Mouse (Mus musculus) hindbrain, embryonic 15.5 days (tissue): ENCODE results near the gene Arl2. TPM values are rescaled to one million over a fixed set of nuclear protein-coding genes. Genes with fewer than 3 reads are reported as not detected.
A peak's percentile ranks its signal among the peaks of the same experiment; 100 is the strongest.

Source experiments
- ATAC-seq: fragments of 200-750 bp; cut with Nextera tagmentation; 2 replicates; pipeline ENCODE4 v1.8.0; 2017; ENCODE audit warnings: low read depth, moderate number of reproducible peaks, moderate TSS enrichment; ENCODE audit not compliant: low FRiP score
- H3K27ac ChIP-seq: fragments of 300-500 bp; sonication (generic); replicated peaks from 2 replicates; pipeline ENCODE4 v1.5.1; 2015; ENCODE audit warnings: mild to moderate bottlenecking, inconsistent platforms
- H3K27me3 ChIP-seq: fragments of 300-500 bp; sonication (generic); 2 replicates; pipeline ENCODE4 v1.6.1; 2015; ENCODE audit warnings: control low read depth, inconsistent platforms
- H3K36me3 ChIP-seq: fragments of 300-500 bp; sonication (generic); 2 replicates; pipeline ENCODE4 v1.6.1; 2015; ENCODE audit warnings: control low read depth, inconsistent platforms
- H3K4me1 ChIP-seq: fragments of 300-500 bp; sonication (generic); replicated peaks from 2 replicates; pipeline ENCODE4 v1.6.1; 2015; ENCODE audit warnings: control low read depth, inconsistent platforms
- H3K4me2 ChIP-seq: fragments of 300-500 bp; sonication (generic); 2 replicates; pipeline ENCODE4 v1.6.1; 2015; ENCODE audit warnings: moderate library complexity, mild to moderate bottlenecking, inconsistent platforms
- H3K4me3 ChIP-seq: fragments of 300-500 bp; sonication (generic); 2 replicates; pipeline ENCODE4 v1.5.1; 2015; ENCODE audit warnings: mild to moderate bottlenecking, inconsistent platforms
- H3K9ac ChIP-seq: fragments of 300-500 bp; sonication (generic); 2 replicates; pipeline ENCODE4 v1.6.1; 2015; ENCODE audit warnings: inconsistent platforms
- H3K9me3 ChIP-seq: fragments of 300-500 bp; sonication (generic); 2 replicates; pipeline ENCODE4 v1.6.1; 2016; ENCODE audit warnings: control low read depth, inconsistent platforms
- WGBS: fragments of 180-500 bp; shearing (Covaris S2); methylation state at CpG from one replicate; pipeline ENCODE4 v1.1.7; 2015; 5-methylcytosine and 5-hydroxymethylcytosine counted together
- polyA plus RNA-seq: library from polyadenylated mRNA; unstranded; fragments of >200 nt; fragmentation: Nextera tagmentation; extraction: Ambion mirVana; gene quantifications from 2 replicates; pipeline ENCODE4 v1.2.1, GENCODE M21; 2015

Arl2 gene
- polyA plus RNA-seq = 141 and 147 TPM in 2 replicates

DNA sequence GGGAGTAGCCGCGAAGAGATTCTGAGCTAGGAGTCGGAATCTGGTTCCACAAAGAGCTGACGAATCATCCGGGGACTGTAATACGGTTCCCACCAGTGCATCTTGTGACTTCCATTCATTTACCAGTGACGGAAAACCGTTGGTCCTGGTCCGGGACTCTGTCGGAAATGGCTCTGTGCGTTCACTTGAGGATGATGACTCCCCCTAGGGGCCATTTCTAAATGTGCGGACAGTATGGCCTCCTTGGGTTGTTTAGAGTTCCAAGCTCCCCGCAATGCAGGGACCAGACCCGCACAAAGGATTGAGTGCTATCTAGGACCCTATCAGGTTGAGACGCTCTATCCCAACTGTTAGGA lies at the start of gene Arl2:
Gene Arl2, minus strand, starts transcription at position 155 of the 356 bp plus-strand sequence.
- ATAC-seq = peak; percentile 86
- Histone ChIP-seq H3K4me3 (peak within 1 kb of the TSS; percentile 74), H3K27ac (peak within 1 kb of the TSS; percentile 99), H3K9ac (peak within 1 kb of the TSS; percentile 89), H3K4me1 (peaks cover 19% of the 10 kb centered on the region), H3K36me3 (peaks cover 5% of the 10 kb centered on the region; the same call in 1 of the 2 replicates), H3K4me2 (peak within 1 kb of the TSS; percentile 88), H3K9me3 (no peaks in the 10 kb centered on the region), H3K27me3 (no peaks in the 10 kb centered on the region)
- WGBS = under 1% methylated on average over 15 of the region's 15 CpGs

DNA sequence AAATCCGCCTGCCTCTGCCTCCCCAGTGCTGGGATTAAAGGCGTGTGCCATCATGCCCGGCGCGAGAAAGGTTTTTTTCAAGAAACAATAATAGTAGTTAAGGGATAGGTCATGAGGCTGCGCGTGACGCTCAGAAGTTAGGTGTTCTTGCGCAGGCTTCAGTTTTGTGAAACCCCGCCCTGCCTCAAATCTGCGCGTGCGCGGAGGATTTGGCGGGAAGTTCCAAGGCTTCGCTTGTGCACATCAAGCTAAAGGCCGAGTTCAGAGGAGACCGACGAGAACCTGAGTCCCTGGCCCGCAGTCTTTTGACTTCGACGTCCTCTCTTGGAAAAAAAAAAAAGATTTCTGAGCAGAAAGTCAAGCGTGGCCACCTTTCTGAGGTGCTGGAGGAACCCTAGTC lies 42.8 kb upstream of the Arl2 start, which contains the start of gene Majin:
Gene Majin, plus strand, starts transcription at position 258 of the 400 bp plus-strand sequence.
- H3K36me3 ChIP-seq = no peaks in the 10 kb centered on the region
- no peaks in the 10 kb centered on the region for H3K27me3 ChIP-seq
- H3K9me3 ChIP-seq = no peaks in the 10 kb centered on the region
- no peak within 1 kb of the TSS for H3K9ac ChIP-seq
- H3K4me2 ChIP-seq = no peak within 1 kb of the TSS
- H3K27ac ChIP-seq = no peak within 1 kb of the TSS
- ATAC-seq = no peak
- no peaks in the 10 kb centered on the region for H3K4me1 ChIP-seq
- H3K4me3 ChIP-seq = no peak within 1 kb of the TSS
- 89% methylated on average over 23 of the region's 23 CpGs for WGBS

DNA sequence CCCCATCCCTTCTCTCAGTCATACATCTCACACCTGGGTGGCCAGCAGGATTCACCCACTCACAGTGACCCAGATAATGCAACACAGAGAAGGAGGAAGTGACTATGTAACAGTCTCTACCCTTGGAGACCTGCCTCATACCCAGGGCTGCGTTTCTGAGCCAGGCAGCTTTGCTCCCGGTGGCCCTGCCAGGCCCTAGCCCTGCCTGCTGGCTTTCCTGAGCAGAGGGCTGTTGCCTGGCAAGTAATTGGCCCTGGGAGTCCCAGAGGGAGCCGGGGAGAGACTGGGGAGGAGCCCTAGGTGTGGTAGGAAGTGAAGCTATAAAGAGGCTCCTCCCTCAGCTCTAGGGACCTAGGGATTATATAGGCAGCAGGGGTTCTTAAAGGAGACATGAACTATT lies 41.2 kb upstream of the Arl2 start:
- H3K4me3 ChIP-seq = no peak overlapping the region
- 22% methylated on average over 3 of the region's 3 CpGs for WGBS
- H3K4me1 ChIP-seq = no peaks in the 10 kb centered on the region
- H3K27ac ChIP-seq = no peak overlapping the region
- no peak overlapping the region for H3K4me2 ChIP-seq
- ATAC-seq = no peak
- no peaks in the 10 kb centered on the region for H3K9me3 ChIP-seq
- H3K9ac ChIP-seq = no peak overlapping the region
- no peaks in the 10 kb centered on the region for H3K36me3 ChIP-seq
- H3K27me3 ChIP-seq = no peaks in the 10 kb centered on the region

DNA sequence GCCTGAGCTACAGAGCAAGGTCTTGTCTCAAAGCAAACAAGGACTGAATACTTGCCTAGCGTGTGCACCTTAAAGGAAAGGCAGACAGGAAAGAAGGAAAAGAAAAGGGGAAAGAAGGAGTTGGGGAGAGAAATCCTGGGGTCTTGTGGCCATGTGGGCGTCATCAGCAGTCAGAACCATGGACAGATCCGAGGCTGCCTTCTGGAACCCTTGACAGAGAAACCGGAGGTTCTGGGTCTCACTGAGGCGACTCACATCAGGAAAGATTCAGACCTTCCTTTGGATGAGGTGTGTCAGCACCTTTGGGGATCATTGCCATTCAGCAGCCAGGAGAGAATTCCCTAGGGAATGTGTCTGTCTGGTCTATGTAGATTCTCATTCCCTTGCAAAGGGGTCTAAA lies 40.3 kb upstream of the Arl2 start:
- H3K9ac ChIP-seq = no peak overlapping the region
- no peaks in the 10 kb centered on the region for H3K36me3 ChIP-seq
- H3K27ac ChIP-seq = no peak overlapping the region
- H3K4me3 ChIP-seq = no peak overlapping the region
- H3K4me1 ChIP-seq = no peaks in the 10 kb centered on the region
- H3K27me3 ChIP-seq = no peaks in the 10 kb centered on the region
- WGBS = 23% methylated on average over 5 of the region's 5 CpGs
- no peak overlapping the region for H3K4me2 ChIP-seq
- no peak for ATAC-seq
- H3K9me3 ChIP-seq = no peaks in the 10 kb centered on the region

DNA sequence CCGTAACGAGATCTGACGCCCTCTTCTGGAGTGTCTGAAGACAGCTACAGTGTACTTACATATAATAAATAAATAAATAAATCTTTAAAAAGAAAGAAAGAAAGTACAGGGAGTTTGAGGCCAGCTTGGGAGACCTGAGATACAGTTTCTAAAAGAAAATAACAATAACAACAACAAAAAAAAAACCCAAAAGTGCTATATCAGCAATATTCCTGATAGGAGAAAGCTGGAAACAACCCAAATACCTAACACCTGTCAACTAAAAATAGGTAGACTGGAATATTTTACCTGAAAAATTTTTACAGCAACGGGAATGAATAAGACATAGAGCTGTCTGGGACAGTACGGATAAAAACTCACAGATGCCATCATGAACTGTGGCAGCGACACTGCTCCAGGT lies 37.4 kb upstream of the Arl2 start:
- ATAC-seq = no peak
- WGBS = 92% methylated on average over 6 of the region's 6 CpGs
- no peak overlapping the region for H3K9ac ChIP-seq
- no peak overlapping the region for H3K4me2 ChIP-seq
- H3K9me3 ChIP-seq = no peaks in the 10 kb centered on the region
- no peaks in the 10 kb centered on the region for H3K27me3 ChIP-seq
- no peak overlapping the region for H3K4me3 ChIP-seq
- no peaks in the 10 kb centered on the region for H3K36me3 ChIP-seq
- H3K4me1 ChIP-seq = no peaks in the 10 kb centered on the region
- H3K27ac ChIP-seq = no peak overlapping the region

DNA sequence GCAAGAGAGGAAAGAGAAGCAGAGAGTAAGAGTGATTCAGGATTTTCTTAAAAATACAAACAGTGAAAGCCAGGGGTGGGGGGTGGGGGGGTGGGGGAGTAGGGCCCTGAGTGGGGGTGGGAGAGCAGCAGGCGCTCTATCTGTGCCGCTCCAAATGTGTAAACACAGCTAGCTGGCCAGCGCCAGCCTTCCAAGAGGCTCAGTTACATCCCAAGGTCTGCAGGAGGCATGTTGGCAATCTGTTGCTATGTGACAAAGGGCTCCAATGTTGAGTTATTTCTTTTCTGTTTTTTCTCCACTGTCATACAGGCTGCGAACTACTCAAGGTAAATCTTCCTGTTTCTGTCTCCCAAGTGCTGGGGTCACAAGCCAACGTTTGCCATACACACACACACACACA lies 33.4 kb upstream of the Arl2 start:
- 55% methylated on average over 5 of the region's 5 CpGs for WGBS
- H3K27me3 ChIP-seq = no peaks in the 10 kb centered on the region
- ATAC-seq = no peak
- H3K27ac ChIP-seq = no peak overlapping the region
- no peaks in the 10 kb centered on the region for H3K9me3 ChIP-seq
- no peaks in the 10 kb centered on the region for H3K36me3 ChIP-seq
- H3K9ac ChIP-seq = no peak overlapping the region
- no peaks in the 10 kb centered on the region for H3K4me1 ChIP-seq
- no peak overlapping the region for H3K4me2 ChIP-seq
- H3K4me3 ChIP-seq = no peak overlapping the region

DNA sequence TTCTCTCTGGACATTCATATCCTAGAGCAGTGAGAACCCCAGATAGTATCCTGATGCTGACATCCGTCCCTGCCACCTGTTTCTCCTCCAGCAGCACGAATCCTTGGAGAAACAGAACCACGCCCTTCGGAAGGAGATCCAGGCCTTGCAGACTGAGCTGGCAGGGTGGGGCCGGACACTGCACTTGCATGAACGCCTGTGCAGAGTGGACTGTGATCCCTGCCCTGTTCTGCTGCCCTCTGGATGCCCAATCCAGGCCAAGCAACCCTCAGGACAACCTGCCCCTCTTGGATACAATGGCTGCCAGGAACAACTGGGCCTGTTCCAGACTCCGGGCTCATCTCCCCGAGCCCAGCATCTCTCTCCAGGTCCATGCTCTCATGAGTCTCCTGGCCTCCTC lies 29.9 kb upstream of the Arl2 start:
- Histone ChIP-seq H3K9ac (no peak overlapping the region), H3K4me2 (no peak overlapping the region), H3K4me1 (no peaks in the 10 kb centered on the region), H3K9me3 (no peaks in the 10 kb centered on the region), H3K27ac (no peak overlapping the region), H3K36me3 (no peaks in the 10 kb centered on the region), H3K27me3 (no peaks in the 10 kb centered on the region), H3K4me3 (no peak overlapping the region)
- 84% methylated on average over 8 of the region's 8 CpGs for WGBS
- no peak for ATAC-seq

DNA sequence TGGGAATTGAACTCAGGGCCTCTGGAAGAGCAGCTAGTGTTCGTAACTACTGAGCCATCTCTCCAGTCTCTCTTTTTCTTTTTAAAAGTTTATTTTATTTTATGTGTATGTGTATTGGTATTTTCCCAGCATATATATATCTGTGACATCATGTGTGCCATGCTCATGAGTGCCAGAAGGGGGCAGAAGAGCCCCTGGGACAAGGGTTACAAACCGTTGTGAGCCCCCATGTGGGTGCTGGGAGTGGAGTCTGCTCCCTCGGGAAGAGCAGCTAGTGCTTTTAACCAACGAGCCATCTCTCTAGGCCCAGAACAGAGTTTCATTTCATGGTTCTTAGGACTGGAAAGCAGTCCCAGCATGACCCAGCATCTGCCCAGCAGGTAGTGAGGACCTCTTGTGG lies 25.4 kb upstream of the Arl2 start:
- H3K27ac ChIP-seq = no peak overlapping the region
- H3K4me3 ChIP-seq = no peak overlapping the region
- H3K4me1 ChIP-seq = no peaks in the 10 kb centered on the region
- 74% methylated on average over 4 of the region's 4 CpGs for WGBS
- no peaks in the 10 kb centered on the region for H3K27me3 ChIP-seq
- H3K36me3 ChIP-seq = no peaks in the 10 kb centered on the region
- H3K4me2 ChIP-seq = no peak overlapping the region
- H3K9ac ChIP-seq = no peak overlapping the region
- H3K9me3 ChIP-seq = no peaks in the 10 kb centered on the region
- ATAC-seq = no peak

DNA sequence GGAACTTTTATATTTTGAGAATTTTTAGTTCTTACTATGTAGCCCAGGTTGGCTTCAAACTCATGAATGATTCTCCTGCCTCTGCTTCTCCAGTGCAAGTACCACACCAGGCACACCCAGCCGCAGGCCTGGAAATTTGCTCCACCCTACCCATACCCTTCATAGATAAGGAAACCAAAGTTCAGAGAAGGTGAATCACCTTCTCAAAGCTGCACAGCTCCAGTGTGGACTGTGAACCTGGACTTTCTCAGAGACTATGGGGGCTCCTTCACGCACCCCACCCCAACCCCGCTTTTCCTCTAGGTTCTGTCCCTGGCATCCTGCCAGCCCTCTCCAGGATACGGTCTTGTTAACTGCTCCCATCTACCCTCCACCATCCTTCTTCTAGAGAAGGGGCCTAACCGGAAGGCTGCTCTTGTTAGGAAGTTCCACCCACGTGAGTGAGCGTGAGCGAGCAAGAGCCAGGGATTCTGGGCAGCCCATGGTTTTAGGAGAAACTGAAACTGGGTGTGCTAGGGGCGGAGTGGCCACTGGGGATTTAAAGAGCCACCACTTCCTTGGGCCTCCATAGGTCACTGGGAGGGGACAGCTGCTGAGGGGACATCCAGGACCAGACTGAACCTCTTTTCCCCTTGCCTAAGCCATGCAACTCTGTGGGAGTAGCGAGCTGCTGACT lies 22.7 kb upstream of the Arl2 start:
- Histone ChIP-seq H3K27me3 (no peaks in the 10 kb centered on the region), H3K36me3 (no peaks in the 10 kb centered on the region), H3K27ac (no peak overlapping the region), H3K4me2 (no peak overlapping the region), H3K9ac (no peak overlapping the region), H3K4me1 (no peaks in the 10 kb centered on the region), H3K4me3 (no peak overlapping the region), H3K9me3 (no peaks in the 10 kb centered on the region)
- WGBS = 72% methylated on average over 10 of the region's 10 CpGs
- no peak for ATAC-seq

DNA sequence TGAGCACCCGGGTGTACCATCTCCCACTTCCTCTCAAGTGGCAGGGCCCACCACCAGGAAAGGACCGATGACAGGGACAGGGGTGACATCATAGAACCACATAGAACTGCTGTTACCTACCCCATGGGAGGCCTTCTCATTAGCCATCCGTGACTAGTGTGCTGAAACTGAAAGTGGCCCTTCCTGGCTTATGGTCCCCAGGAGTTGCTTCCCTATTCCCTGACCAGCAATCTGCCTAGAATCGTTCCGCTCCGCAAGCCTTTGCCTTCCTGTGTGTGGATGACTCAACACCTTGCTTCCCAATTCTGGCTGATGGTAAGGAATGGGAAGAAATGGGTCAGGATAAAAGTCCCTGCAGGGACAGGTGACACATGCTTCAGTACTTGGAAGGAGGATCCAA lies 15.9 kb upstream of the Arl2 start:
- no peak overlapping the region for H3K4me2 ChIP-seq
- WGBS = 67% methylated on average over 6 of the region's 6 CpGs
- no peaks in the 10 kb centered on the region for H3K9me3 ChIP-seq
- ATAC-seq = no peak
- H3K27me3 ChIP-seq = no peaks in the 10 kb centered on the region
- H3K4me1 ChIP-seq = no peaks in the 10 kb centered on the region
- H3K36me3 ChIP-seq = no peaks in the 10 kb centered on the region
- H3K27ac ChIP-seq = no peak overlapping the region
- no peak overlapping the region for H3K4me3 ChIP-seq
- no peak overlapping the region for H3K9ac ChIP-seq

DNA sequence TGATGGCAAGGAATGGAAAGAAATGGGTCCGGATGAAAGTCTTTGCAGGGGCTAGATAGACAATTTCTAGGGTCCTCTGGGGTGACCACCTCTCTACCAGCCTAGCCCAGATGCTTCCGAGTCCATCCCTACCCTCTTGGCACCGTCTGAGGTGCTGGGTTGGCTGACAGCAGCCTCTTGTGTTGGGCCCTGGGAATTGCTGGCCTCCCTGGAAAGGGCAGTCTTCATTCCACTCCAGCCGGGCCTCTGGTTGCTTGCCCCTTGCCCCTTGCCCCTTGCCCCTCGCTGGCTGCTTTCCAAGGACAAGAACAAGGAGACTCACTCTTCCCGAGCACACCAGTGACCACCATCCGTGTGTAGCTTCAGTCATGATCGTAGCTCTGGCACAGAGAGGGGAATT lies 15.0 kb upstream of the Arl2 start:
- Histone ChIP-seq H3K4me2 (no peak overlapping the region), H3K27me3 (no peaks in the 10 kb centered on the region), H3K27ac (no peak overlapping the region), H3K4me3 (no peak overlapping the region), H3K36me3 (no peaks in the 10 kb centered on the region), H3K9ac (no peak overlapping the region), H3K9me3 (no peaks in the 10 kb centered on the region), H3K4me1 (no peaks in the 10 kb centered on the region)
- ATAC-seq = no peak
- WGBS = 64% methylated on average over 8 of the region's 8 CpGs

DNA sequence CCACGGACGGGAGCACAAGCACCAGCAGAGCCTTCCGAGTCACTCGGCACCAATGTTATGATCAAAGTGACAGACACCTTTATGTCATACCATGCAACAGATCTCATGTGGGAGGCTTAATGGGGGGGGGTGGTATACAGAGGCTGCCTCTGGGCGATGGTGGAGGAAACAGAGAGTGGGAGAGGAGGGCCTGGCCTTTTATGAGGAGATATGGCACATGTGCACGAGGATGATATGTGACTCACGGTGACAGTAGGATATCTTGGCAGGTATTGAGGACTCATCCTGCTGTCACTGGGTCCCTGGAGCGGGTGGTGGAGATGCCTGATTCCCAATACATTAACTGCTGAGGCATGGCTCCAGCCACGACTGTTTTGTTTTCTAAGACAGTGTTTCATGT lies 13.8 kb upstream of the Arl2 start:
- no peak for ATAC-seq
- H3K4me1 ChIP-seq = no peaks in the 10 kb centered on the region
- H3K27me3 ChIP-seq = no peaks in the 10 kb centered on the region
- H3K27ac ChIP-seq = no peak overlapping the region
- no peak overlapping the region for H3K4me2 ChIP-seq
- no peaks in the 10 kb centered on the region for H3K36me3 ChIP-seq
- H3K9ac ChIP-seq = no peak overlapping the region
- no peak overlapping the region for H3K4me3 ChIP-seq
- no peaks in the 10 kb centered on the region for H3K9me3 ChIP-seq
- WGBS = 88% methylated on average over 9 of the region's 9 CpGs

DNA sequence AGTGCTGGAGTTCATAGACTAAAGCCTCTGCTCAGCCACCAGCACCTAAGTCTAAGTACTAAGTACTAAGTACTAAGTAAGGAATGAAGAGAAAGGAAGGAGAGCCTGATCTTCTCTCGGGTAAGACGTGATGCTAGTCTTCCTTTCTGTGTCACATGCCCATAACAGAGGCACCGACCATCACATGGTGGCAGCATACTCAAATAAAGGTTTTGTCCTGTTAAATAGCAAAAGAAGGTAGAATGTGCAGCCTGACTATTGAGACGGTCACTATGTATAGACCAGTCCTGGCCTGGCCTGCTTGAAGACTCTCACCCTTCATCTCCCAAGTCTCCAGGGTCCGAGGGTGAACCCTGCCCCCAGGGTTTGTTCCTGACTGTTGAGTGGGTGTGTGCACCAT lies 3.5 kb upstream of the Arl2 start:
- Histone ChIP-seq H3K36me3 (no peaks in the 10 kb centered on the region), H3K9ac (no peak overlapping the region), H3K27me3 (no peaks in the 10 kb centered on the region), H3K9me3 (no peaks in the 10 kb centered on the region), H3K4me3 (no peak overlapping the region), H3K4me2 (no peak overlapping the region), H3K4me1 (peaks cover 14% of the 10 kb centered on the region), H3K27ac (no peak overlapping the region)
- ATAC-seq = no peak
- 82% methylated on average over 5 of the region's 5 CpGs for WGBS
